Mouse (Mus musculus): ENCODE measurements around the gene Camkk1.

The Camkk1 gene

DNA sequence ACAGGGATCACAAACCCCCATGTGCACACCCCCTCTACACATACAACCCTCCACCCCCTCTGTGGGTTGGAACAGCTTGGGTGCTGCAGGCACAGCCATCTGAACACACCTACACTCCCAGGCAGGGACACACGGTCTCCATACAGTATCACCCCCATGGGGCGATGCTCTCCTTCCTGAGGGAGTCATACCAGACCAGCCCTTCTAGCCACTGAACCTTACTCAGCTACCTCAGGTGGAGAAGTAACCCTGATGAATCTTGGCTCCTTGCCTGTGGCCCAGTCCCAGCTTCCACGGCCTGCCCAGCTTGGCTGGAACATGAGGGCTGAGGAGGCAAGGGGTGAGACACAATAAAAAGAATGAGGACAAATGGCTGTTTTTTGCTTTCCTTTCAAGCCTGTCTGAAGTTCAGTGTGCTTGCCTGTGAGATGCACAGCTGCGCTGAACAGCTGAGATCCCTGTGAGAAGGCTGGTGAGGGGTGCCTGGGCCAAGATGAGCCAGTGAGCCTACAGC lies 3.9 kb upstream of the Camkk1 start:
- peak in 1 of 2 experiments; percentile 54 for DNase-seq (ENCODE audit: low spot score in 2 of 2)

DNA sequence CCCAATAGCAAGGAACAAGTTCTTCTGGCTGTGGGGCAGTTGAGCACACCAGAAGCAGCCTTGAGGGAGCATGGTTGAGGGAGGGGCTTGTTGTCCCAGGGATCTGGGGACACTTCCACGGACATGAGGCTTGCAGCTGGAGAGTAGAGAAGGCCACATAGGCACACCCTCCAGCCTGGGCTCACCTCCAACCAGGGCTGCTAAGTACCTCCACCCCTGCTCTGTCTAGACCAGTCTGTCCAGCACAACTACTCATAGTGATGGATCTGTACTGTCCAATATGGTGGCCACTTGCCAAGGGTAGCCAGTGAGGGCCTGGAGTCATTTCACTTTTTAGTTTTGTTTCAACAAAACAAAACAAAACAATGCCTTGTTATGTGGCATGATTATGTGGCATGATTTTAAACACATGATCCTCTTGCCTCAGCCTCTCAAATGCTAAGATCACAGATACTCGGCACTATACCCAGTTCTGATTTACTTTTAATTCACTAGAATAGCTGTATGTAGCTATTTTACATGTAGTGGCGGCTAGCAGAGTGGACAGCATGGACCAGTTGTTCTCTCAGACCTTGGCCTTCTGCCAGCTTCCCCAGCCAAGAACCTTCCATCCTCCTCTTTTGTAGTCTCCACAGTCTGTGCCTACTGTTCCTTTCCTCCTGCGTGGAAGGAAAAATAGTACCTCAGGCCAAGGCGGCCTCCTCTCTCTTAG lies 3.3 kb upstream of the Camkk1 start:
- peak; percentile 72 to 75 for DNase-seq (ENCODE audit: low spot score in 2 of 2)

GRCm38 (mm10) chr11:73016103-73016420 lies 2.7 kb upstream of the Camkk1 start:
- DNase-seq (ENCODE audit: low spot score in 2 of 2), result no peak

DNA sequence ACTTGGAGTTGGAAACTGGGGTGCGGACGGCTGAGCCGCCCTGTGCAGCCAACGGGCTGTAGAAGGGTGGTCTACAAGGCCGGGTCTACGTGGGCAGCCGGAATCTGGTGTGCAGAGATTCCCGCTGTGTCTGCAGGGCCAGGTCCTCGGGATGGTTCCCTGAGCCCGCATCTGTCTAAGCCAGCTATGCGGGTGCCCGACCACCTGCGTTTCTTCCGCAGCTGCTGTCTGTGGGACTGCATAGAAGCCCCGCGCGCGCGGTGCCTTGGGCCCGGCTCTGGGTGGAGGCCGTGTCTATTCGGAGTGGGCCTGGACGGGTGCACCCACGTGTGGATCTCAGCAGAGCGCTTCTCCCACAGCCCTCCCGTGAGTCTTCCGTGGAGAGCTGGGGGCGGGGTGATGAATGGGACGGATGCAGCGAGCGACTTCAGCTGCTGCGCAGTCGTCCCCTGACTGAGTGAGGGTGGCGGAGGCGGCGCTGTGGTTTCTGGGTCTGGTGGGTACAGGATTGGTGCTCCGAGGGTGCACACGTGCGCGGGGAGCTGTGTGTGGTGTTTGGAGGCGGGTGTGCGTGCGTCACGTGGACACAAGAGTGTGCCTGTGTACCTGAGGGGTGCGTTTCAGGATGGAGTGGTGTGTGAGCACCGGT lies 463 bp downstream of the Camkk1 start:
- peak; percentile 88 to 91 for DNase-seq (ENCODE audit: low spot score in 2 of 2)

GRCm38 (mm10) chr11:73020953-73021800 lies 2.4 kb downstream of the Camkk1 start:
- no peak for DNase-seq (ENCODE audit: low spot score in 2 of 2)

- peak; percentile 77 to 84 for DNase-seq (ENCODE audit: low spot score in 2 of 2)
Observed at GRCm38 (mm10) chr11:73023099-73023498, 4.3 kb downstream of the Camkk1 start.

DNA sequence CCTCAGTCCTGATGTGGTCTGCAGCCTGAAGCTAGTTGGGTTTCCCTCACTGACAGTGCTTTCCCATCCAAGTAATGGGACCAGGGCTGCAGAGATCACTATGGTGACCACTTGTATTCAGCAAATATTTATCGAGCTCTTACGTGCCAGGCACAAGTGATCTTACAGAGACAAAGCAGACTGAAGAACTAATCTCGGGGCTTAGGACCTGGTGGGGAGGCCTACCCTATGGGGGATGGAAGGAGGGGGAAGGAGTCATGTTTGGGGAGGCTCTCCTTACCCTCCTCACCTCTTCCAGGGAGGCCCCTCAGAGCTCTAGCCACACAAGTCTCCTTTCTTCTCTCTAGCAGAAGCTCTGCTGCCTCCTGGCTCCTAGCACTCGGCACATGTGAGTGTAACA lies 5.0 kb downstream of the Camkk1 start:
- no peak for DNase-seq (ENCODE audit: low spot score in 2 of 2)

DNA sequence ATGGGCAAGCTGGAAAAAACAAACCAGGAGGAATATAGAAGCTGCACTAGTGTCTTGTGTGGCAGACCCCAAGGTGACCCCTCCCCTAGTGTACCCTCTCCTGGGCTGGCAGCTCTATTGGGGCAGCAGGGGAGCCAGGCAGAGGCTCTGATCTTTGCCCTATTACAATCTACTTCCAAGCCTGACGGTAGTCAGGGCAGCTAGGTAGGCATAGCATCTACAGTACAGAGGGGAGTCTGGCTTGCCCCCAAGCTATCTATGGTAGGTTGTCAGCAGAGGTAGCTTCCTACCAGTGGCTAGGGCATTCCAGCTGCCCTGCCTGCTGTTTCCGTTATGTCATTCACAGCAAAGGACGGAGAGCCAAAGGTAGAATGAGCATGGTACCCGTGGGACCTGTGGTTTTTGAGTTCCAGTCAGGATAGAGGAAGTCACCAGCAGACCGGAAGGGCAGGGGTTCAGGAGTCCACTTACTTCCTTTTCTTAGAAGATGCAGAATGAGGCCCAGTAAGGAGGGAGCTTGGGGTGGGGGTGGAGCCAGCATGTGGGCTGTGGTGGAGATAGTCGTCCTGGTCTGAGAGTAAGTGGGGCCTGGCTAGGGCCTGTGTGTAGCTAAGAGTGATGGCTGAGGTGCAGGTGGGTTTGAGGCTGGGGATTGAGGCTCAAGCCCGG lies 5.6 kb downstream of the Camkk1 start:
- peak in 1 of 2 experiments; percentile 41 for DNase-seq (ENCODE audit: low spot score in 2 of 2)

DNA sequence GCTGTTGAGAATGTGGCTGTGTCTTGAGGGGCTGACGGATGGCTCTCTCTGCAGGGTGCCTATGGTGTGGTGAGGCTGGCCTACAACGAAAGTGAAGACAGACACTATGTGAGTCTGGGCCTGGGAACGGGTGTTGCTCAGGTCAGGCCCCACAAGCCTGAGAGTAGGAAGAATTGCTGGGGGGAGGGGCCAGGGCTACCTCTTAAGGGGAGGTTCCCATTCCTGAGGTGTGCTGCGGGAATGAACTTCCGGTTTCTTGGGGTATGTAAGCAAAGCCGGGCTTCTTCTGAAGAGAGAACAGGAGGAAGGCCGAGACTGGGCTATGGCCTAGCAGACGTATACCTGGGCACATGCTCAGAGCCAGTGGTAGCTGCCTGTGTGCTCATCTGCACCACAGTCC lies 8.2 kb downstream of the Camkk1 start:
- no peak for DNase-seq (ENCODE audit: low spot score in 2 of 2)

- peak; percentile 93 to 95 for DNase-seq (ENCODE audit: low spot score in 2 of 2)
Observed at GRCm38 (mm10) chr11:73030821-73031498, 12.2 kb downstream of the Camkk1 start.

- DNase-seq (ENCODE audit: low spot score in 2 of 2), result no peak
Observed at GRCm38 (mm10) chr11:73031536-73031935, 12.7 kb downstream of the Camkk1 start.

DNA sequence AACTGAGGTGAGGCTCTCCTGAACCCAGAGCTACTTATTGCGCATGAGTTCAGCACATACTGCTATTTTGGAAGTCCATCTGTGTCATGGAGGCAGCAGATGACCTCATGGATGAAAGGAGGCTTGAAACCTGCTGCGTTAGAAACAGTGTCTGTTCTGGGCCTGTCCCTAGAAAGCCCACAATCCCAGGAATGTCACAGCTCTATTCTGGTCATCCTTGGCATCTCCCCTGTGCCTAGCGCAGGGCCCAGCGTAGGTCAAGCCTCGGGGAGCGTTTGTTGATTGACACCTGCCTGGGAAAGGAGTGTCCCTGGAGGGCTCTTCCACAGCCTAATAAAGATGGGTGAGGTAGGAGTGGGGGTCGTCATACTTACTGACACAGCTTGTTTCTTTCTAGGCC lies 17.3 kb downstream of the Camkk1 start:
- no peak for DNase-seq (ENCODE audit: low spot score in 2 of 2)

DNA sequence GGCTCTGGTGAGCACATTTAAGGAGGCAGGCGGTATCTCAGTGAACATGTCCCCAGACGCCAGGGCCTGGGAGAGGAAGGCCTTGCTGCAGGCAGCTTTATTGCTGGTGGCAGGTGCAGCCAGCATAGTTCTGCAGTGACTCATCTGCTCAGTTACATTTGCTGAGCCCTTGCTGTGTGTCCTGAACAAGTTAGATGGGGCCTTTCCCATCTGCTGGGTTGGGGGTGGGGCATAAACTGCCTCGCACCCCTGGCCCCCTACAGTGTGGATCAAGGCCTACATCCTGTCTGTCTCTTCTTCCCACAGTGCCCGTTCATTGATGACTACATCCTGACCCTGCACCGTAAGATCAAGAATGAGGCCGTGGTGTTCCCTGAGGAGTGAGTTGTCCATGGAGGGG lies 18.1 kb downstream of the Camkk1 start:
- DNase-seq (ENCODE audit: low spot score in 2 of 2), result peak in 1 of 2 experiments; percentile 20

GRCm38 (mm10) chr11:73037691-73038090 lies 18.9 kb downstream of the Camkk1 start:
- no peak for DNase-seq (ENCODE audit: low spot score in 2 of 2)

DNA sequence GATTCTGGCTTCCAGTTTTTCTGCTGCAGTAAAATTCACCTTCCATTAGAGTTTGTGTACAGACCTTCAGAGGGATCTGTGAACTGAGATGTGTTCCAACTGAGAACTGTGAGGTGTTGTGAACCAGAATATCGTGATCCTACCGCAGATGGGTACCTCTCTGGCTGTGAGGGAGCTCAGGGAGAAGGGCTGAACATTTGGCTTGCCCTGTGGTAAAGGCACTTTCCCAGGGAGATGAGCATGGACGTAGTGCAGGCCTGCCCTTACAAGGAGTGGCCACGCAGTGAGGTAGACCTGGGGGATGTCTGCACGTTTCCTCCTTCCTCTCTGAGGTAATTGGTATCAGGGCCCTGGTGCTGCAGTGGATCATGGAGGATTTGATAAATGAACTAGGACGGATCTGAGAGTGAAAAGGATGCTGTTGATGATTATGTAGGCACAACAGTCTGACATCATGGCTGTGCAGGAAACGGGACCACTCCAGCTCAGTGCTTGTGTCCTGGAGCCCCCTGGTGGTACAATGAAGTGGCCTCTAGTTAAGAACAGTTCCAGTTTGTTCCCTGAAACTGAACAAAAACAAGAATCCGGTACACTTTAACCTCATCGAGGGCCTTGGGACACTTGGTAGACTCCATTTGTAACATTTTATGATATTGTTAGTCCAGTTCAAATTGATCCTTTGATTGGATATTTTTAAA lies 20.4 kb downstream of the Camkk1 start:
- DNase-seq (ENCODE audit: low spot score in 2 of 2), result peak; percentile 74 to 83

DNA sequence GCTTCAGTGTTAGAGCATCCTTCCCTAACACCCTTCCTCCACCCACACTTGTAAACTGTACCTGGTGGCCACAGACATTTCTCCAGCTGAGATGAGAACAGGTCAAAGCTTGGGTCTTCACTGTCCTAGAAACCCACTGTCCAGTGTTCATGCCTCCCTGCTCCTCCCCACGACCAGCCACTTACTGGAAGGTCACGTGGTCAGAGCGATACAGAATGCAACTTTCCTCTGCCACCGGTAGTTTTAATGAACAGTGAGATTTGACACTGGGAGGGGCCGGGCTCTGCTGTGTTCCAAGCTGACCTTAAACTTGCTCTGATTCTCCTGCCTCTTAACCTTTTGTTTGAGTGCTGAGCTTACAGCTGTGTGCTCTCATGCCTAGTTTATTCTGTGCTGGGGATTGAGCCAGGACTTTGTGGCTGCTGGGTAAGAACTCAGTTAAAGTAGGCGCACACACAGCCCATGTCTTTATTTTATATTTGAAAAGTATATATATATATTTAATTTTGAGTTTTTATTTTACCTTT lies 25.5 kb downstream of the Camkk1 start:
- DNase-seq (ENCODE audit: low spot score in 2 of 2), result no peak

DNA sequence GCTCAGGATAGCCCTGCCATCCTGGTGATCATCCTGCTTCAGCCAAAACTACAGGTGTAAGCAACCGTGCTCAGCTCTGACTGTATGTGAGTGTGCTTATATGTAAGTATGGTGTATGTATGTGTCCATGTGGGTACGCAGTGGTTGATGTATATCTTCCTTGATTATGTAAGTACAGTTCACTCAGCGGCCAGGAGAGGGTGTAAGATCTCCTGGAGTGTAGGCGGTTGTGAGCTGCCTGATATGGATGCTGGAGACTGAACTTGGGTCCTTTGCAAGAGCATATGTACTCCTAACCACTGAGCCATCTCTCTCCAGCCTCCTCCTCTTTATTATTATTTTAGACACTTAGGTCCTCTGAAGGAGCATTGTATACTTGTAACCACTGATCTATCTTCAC lies 26.0 kb downstream of the Camkk1 start:
- no peak for DNase-seq (ENCODE audit: low spot score in 2 of 2)

GRCm38 (mm10) chr11:73047542-73047996 lies 28.8 kb downstream of the Camkk1 start, which contains the start of gene Ncbp3:
Gene Ncbp3, plus strand, starts transcription at chr11:73047783.
- peak; percentile 96 to 97 for DNase-seq (ENCODE audit: low spot score in 2 of 2)

GRCm38 (mm10) chr11:73048030-73048876 lies 29.4 kb downstream of the Camkk1 start:
- peak in 1 of 2 experiments; percentile 68 for DNase-seq (ENCODE audit: low spot score in 2 of 2)
